Mouse (Mus musculus) liver, postnatal 0 days (tissue): ENCODE results near the gene Lifr. TPM values are rescaled to one million over a fixed set of nuclear protein-coding genes. Genes with fewer than 3 reads are reported as not detected.
A peak's percentile ranks its signal among the peaks of the same experiment; 100 is the strongest.

Source experiments
- ATAC-seq: fragments of 200-750 bp; cut with Nextera tagmentation; 2 replicates; pipeline ENCODE4 v1.8.0; 2017; ENCODE audit warnings: mild to moderate bottlenecking, moderate library complexity
- DNase-seq: peaks from one replicate; pipeline ENCODE4 v3.0.0-alpha.2; 2016
- H3K27ac ChIP-seq: fragments of 300-500 bp; sonication (generic); 2 replicates; pipeline ENCODE4 v1.5.1; 2014; ENCODE audit warnings: antibody characterized with exemption, moderate library complexity, mild to moderate bottlenecking, low read depth
- H3K27me3 ChIP-seq: fragments of 300-500 bp; sonication (generic); 2 replicates; pipeline ENCODE4 v1.6.1; 2014; ENCODE audit warnings: low read length, control low read depth, mixed read lengths; ENCODE audit not compliant: insufficient read depth
- H3K36me3 ChIP-seq: fragments of 300-500 bp; sonication (generic); replicated peaks from 2 replicates; pipeline ENCODE4 v1.6.1; 2014; ENCODE audit warnings: mild to moderate bottlenecking, control low read depth, low read length, moderate library complexity, mixed read lengths; ENCODE audit not compliant: insufficient read depth
- H3K4me1 ChIP-seq: fragments of 300-500 bp; sonication (generic); 2 replicates; pipeline ENCODE4 v1.6.1; 2014; ENCODE audit warnings: antibody characterized with exemption, mild to moderate bottlenecking, control low read depth; ENCODE audit not compliant: insufficient read depth
- H3K4me2 ChIP-seq: fragments of 300-500 bp; sonication (generic); 2 replicates; pipeline ENCODE4 v1.6.1; 2014; ENCODE audit warnings: low read depth, mild to moderate bottlenecking, low read length, moderate library complexity, mixed read lengths
- H3K4me3 ChIP-seq: fragments of 300-500 bp; sonication (generic); 2 replicates; pipeline ENCODE4 v1.5.1; 2014; ENCODE audit warnings: low read depth, low read length
- H3K9ac ChIP-seq: fragments of 300-500 bp; sonication (generic); replicated peaks from 2 replicates; pipeline ENCODE4 v1.6.1; 2014; ENCODE audit warnings: mild to moderate bottlenecking, moderate library complexity
- H3K9me3 ChIP-seq: fragments of 300-500 bp; sonication (generic); 2 replicates; pipeline ENCODE4 v1.6.1; 2016; ENCODE audit warnings: mild to moderate bottlenecking, control low read depth, low read length, mixed read lengths
- CTCF ChIP-seq: sonication (generic); IDR thresholded peaks from 2 replicates; pipeline ENCODE4 v1.5.1; 2016; ENCODE audit warnings: antibody characterized with exemption, low read depth
- EP300 ChIP-seq: IDR thresholded peaks from 2 replicates; pipeline ENCODE4 v1.6.1; 2016; ENCODE audit warnings: antibody characterized with exemption, low read depth, mild to moderate bottlenecking
- WGBS: fragments of 180-500 bp; shearing (Covaris S2); extraction: QIAGEN DNeasy Blood & Tissue Kit; methylation state at CpG from one replicate; pipeline ENCODE4 v1.1.7; 2014; ENCODE audit not compliant: insufficient replicate concordance; 5-methylcytosine and 5-hydroxymethylcytosine counted together
- polyA plus RNA-seq: library from polyadenylated mRNA; unstranded; fragments of >200 nt; fragmentation: Nextera tagmentation; extraction: Ambion mirVana; gene quantifications from 2 replicates; pipeline ENCODE4 v1.2.1, GENCODE M21; 2015

Lifr gene
- polyA plus RNA-seq, 1 experiment from 2014 or later, result 49.1 TPM

- Histone ChIP-seq H3K9ac (no peak overlapping the region), H3K27me3 (peaks cover 14% of the 10 kb centered on the region; the same call in 1 of the 2 replicates), H3K27ac (no peak overlapping the region), H3K36me3 (no peaks in the 10 kb centered on the region), H3K4me3 (no peak overlapping the region), H3K4me1 (no peaks in the 10 kb centered on the region), H3K9me3 (no peaks in the 10 kb centered on the region), H3K4me2 (no peak overlapping the region)
- peak; percentile 74 for ATAC-seq
- 38% methylated on average over 1 of the region's 1 CpGs for WGBS
- DNase-seq, result peak; percentile 59
- TF ChIP-seq CTCF, result no peak
- no peak for TF ChIP-seq EP300
Observed at GRCm38 (mm10) chr15:7213683-7214082, 123.3 kb downstream of the Lifr start.

- DNase-seq (no peak), ATAC-seq (no peak)
- Histone ChIP-seq H3K4me3 (no peak overlapping the region), H3K9me3 (no peaks in the 10 kb centered on the region), H3K4me2 (no peak overlapping the region), H3K27me3 (peaks cover 24% of the 10 kb centered on the region), H3K4me1 (no peaks in the 10 kb centered on the region), H3K27ac (no peak overlapping the region), H3K36me3 (no peaks in the 10 kb centered on the region), H3K9ac (no peak overlapping the region)
- WGBS, result 74% methylated on average over 3 of the region's 3 CpGs
- no peak for TF ChIP-seq CTCF
- TF ChIP-seq EP300, result no peak
Observed at GRCm38 (mm10) chr15:7215845-7216244, 125.4 kb downstream of the Lifr start.

GRCm38 (mm10) chr15:7216581-7217272, 126.3 kb downstream of the Lifr start:
- H3K4me3 ChIP-seq, result no peak overlapping the region
- no peaks in the 10 kb centered on the region for H3K4me1 ChIP-seq
- no peak overlapping the region for H3K9ac ChIP-seq
- ATAC-seq, result peak; percentile 29
- no peaks in the 10 kb centered on the region for H3K36me3 ChIP-seq
- peak; percentile 52 for DNase-seq
- no peak for TF ChIP-seq CTCF
- no peak for TF ChIP-seq EP300
- no peak overlapping the region for H3K4me2 ChIP-seq
- H3K27ac ChIP-seq, result no peak overlapping the region
- H3K27me3 ChIP-seq, result peaks cover 28% of the 10 kb centered on the region
- 52% methylated on average over 9 of the region's 9 CpGs for WGBS
- H3K9me3 ChIP-seq, result no peaks in the 10 kb centered on the region

- H3K4me2 ChIP-seq, result no peak overlapping the region
- H3K4me1 ChIP-seq, result no peaks in the 10 kb centered on the region
- no peaks in the 10 kb centered on the region for H3K9me3 ChIP-seq
- peaks cover 31% of the 10 kb centered on the region for H3K27me3 ChIP-seq
- no peak overlapping the region for H3K4me3 ChIP-seq
- H3K36me3 ChIP-seq, result no peaks in the 10 kb centered on the region
- 56% methylated on average over 6 of the region's 6 CpGs for WGBS
- H3K9ac ChIP-seq, result no peak overlapping the region
- TF ChIP-seq EP300 (no peak), CTCF (no peak)
- DNase-seq, result no peak
- no peak; the same call in 1 of the 2 replicates for ATAC-seq
- no peak overlapping the region for H3K27ac ChIP-seq
Observed at GRCm38 (mm10) chr15:7217273-7217598, 126.8 kb downstream of the Lifr start.

GRCm38 (mm10) chr15:7222809-7223208, 132.4 kb downstream of the Lifr start:
- no peak for TF ChIP-seq CTCF
- no peak for TF ChIP-seq EP300
- H3K4me2 ChIP-seq, result no peak overlapping the region
- ATAC-seq (no peak), DNase-seq (no peak)
- H3K4me3 ChIP-seq, result no peak overlapping the region
- H3K27me3 ChIP-seq, result peaks cover 36% of the 10 kb centered on the region
- H3K27ac ChIP-seq, result no peak overlapping the region
- H3K9me3 ChIP-seq, result no peaks in the 10 kb centered on the region
- no peak overlapping the region for H3K9ac ChIP-seq
- 50% methylated on average over 11 of the region's 11 CpGs for WGBS
- no peaks in the 10 kb centered on the region for H3K4me1 ChIP-seq
- H3K36me3 ChIP-seq, result no peaks in the 10 kb centered on the region

GRCm38 (mm10) chr15:7224151-7224775, 133.8 kb downstream of the Lifr start:
- ATAC-seq (no peak), DNase-seq (no peak)
- Histone ChIP-seq H3K27me3 (peaks cover 36% of the 10 kb centered on the region), H3K27ac (no peak overlapping the region), H3K4me1 (no peaks in the 10 kb centered on the region), H3K9ac (no peak overlapping the region), H3K4me2 (no peak overlapping the region), H3K36me3 (no peaks in the 10 kb centered on the region), H3K4me3 (no peak overlapping the region), H3K9me3 (no peaks in the 10 kb centered on the region)
- 67% methylated on average over 12 of the region's 12 CpGs for WGBS
- TF ChIP-seq EP300 (no peak), CTCF (no peak)
